Mouse (Mus musculus) adrenal gland, postnatal 10 days (tissue): ENCODE data around the gene Colgalt1. TPM values are rescaled to one million over a fixed set of nuclear protein-coding genes. Genes with fewer than 3 reads are reported as not detected.

Experiments used
- DNase-seq: peaks from one replicate; pipeline ENCODE4 v3.0.0; 2021; ENCODE audit warnings: mixed read lengths
- long read RNA-seq, 2 experiments: library from polyadenylated mRNA; stranded (forward); transcript quantifications; one replicate each; pipeline ENCODE4 v2.0.0; 2021
- total RNA-seq, 2 experiments: library from RNA; stranded (reverse); gene quantifications; 2 replicates each; pipeline ENCODE4 v1.2.3; 2021

Gene Colgalt1
- total RNA-seq: 10 to 100 TPM; 56.3 to 58.9 TPM
- long read RNA-seq, experiment 1, transcript Colgalt1-201 (12 exons, 3,207 nt): major isoform, 44 of 94 reads
- long read RNA-seq, experiment 1, partial matches to known transcripts: 31 of 94 reads
- long read RNA-seq, experiment 1, other reads (novel, unspliced or antisense): 19 of 94 reads
- long read RNA-seq, experiment 2, transcript Colgalt1-201 (12 exons, 3,207 nt): major isoform, 49 of 78 reads
- long read RNA-seq, experiment 2, partial matches to known transcripts: 7 of 78 reads
- long read RNA-seq, experiment 2, other reads (novel, unspliced or antisense): 22 of 78 reads

DNA sequence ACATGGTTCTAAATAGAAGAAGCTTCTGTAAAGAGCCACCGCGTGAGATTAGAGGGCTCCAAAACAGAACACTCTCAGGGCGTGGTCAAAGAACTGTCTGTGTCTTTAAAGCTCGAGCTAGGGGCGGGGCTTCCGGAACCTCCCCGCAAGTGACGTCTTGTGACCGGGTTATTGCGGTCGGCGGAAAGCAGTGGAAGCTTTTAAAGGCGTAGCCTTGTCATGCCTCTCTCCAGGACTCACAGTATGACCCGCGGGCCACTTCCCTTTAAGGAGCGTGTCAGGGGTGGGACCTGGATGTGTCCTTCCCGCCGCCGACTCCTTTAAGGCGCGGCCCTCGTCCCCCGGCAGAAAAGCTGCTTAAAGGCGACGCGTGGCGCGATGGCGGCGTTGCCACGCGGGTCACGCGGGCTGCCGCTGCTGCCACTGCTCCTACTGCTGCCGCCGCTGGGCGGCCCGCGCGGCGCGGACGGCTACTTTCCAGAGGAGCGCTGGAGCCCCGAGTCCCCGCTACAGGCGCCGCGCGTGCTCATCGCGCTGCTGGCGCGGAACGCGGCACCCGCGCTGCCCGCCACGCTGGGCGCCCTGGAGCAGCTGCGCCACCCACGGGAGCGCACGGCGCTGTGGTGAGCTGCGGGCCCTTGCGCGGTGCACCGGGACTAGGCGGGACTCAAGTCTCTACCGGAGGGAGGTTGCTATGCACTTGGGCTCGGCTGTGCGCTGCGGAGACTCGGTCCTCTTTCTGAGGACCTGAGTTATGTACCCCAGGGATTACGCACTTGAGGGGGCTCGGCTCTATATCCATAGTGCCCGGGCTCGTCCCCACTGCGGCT is at the start of gene Colgalt1:
Gene Colgalt1 (plus strand): TSS at position 177 of the 830 bp plus-strand sequence.
- DNase-seq: peak; percentile 95

DNA sequence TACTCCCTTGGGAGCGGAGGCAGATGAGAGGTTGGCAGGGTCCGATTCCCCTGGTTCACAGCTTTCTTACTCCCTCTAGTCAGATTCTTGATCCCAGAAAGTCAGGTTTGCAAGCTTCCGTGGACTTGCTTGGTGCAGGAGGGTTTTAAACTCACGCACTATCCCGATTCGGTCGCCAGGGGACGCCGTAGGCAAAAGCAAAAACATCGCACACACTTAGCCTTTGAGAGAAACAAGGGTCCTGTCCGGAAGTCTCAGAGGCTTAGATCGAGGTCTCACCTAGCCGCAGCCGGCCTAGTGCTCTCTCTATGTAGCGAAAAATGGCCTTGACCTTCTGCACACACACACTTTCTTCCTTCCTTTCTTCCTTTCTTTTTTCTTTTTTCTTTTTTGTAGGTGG is 49.4 kb upstream of the Colgalt1 start:
- DNase-seq: peak; percentile 75

DNA sequence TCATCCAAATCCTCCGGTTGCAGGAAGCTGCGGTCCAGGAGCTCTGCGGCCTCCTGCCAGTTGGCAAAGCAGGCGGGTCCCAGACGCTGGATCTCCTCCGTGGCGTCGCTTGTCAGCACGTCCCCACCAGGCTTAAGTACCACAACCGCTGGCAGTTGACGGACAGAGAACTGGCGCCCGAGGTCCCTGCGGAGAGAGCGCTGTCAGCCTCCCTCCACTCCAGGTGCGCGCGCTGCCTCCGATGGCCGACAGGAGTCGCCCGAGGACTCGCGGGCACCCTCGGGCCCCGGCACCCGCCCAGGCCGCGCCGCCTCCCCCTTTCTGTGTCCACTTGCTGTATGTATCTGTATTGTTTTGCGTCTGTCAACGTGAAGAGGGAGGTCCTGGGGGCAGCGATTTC is 48.0 kb upstream of the Colgalt1 start:
- peak; percentile 94 for DNase-seq

DNA sequence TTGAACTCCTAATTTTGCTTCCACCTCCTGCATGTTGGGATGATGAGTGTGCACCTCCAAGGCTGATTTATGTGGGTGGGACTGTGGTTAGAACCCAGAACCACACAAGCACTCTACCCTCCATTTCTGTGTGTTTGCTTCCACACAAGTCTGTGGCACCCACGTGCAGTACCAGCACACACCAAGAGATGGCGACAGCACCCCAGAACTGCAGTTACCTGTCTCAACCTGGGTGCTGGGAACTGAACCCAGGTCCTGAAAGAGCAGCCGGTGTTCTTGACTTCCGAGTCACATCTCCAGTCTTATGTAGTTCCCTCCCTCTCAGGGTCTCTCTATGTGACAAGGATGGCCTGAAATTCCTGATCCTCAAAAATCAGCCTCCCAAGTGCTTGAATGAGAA is 46.8 kb upstream of the Colgalt1 start:
- DNase-seq: no peak

DNA sequence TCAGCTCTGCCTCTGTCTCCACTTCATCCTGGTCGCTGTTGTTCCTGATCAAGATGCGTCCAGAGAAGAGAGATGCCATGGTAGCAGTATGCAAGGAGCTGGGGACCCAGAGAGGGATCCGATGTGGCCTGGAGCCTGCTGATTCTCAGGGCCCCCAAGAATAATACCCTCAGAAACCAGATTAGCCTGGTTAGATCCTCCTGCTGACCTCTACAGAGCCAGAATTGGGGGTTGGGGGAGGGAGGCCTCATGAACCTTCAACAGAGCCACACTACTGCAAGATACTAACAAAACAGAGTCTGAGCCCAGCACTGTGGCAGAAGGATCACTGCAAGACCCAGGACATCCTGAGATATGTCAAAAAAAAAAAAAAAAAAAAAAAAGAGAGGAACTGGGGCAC is 44.3 kb upstream of the Colgalt1 start, which contains the start of gene Nxnl1:
Gene Nxnl1 (minus strand): TSS at position 101 of the 400 bp plus-strand sequence.
- DNase-seq: no peak

DNA sequence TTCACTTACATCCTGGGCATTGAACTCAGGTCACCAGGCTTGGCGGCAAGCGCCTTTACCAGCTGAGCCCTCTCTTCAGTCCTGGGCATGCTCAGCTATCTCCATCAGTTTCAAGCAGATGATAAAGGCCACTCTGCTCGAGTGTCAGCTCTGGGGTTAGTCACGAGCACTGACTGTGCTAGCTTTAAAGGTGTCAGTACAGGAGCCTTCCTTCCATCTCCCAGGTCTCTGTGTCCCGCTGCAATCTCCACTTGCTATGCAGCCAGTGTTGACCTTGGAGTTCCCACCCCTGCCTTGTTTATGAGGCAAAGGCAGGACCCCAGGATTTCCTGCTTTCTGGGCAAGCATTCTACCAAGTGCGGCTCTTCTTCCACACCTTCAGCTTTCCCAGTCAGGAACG is 43.2 kb upstream of the Colgalt1 start:
- DNase-seq: no peak

DNA sequence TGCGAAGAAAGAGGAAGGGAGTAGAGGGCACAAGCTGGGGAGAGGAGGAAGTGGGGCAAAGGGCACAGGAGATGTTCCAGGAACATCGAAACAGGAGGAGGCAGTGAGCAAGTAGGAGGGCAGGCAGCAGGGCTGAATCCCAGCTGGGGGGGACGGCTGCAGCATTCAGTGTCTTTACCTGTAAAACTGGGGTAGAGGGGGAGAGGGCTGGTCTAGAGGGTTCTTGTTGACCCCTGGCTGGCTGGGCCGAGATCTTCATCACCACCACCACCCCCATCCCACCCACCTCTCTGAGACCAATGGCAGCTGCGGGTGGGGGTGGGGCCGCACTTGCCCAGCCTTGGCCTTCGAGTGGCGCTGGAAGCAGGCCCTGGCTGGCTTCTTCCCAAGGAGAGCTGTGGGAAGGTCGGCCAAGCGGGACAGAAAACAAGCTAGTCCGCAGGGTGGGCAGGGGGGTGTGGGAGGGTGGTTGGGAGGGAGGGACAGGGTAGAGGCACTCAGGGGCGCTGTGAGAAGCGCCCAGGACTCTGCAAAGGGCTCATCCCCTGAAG is 42.3 kb upstream of the Colgalt1 start, which contains the start of gene Slc27a1:
Gene Slc27a1 (plus strand): TSS at position 496 of the 551 bp plus-strand sequence.
- DNase-seq: peak; percentile 93

DNA sequence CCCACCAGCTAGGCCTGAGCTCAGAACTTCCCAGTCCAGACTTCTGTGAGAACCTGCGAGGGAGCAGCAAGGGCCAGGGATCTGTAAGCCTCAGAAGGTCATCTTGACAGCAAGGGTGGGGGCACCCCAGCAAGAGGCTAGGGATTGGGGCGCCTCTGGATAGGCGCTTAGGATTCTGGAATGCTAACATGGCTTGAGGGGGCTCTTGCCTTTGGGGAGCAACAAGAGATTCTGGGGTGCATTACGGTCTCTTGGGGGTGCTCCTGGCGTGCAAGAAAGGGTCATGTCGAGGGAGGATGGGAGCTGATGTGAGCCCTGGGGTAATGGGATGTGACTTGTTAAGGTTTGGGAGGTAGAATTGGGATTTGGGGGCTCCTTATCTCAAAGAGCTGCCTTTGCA is 41.9 kb upstream of the Colgalt1 start:
- DNase-seq: no peak

DNA sequence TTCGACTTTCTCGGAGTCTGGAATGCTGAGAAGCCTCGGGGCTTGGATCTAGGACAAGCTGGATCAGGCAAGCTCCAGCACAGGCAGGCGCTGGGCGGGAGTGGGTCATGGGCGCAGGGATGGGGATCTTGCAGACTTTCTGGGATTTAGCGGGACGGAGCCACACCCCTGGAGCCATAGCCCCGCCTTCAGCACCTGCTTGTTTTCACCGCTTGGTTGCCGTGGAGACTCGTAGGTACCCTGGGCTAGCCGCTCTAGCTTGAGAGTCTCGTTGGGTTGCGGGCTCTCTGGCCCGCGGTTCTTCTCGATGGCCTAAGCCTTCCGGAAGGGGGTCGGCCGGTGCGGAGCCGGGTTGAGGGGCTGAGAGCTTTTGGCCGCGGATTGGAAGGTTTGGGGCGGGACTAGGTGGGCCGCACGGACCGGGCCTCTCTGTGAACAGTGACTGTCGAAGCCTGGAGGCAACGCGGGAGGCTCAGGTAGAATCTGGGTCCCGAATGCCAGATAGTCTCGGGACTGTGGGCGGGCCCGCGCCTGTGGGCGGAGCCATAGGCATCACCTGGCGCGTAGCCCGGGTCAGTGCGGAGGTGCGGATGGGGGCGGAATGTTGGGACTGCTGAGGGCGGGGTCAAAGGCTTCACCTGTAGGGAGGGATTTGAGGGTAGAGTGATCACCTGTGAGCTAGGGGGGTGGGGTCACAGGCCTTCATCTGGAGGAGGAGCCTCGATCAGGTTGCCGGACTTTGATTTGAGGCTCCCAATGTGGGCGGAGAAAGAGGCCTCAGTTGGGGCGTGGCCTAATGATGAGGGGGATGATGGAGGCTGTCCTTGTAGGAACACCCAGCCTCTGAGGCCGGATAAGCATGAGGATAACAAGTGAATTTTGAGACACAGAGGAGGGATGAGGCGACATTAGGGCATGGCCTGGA is 41.2 kb upstream of the Colgalt1 start:
- peak; percentile 88 for DNase-seq

DNA sequence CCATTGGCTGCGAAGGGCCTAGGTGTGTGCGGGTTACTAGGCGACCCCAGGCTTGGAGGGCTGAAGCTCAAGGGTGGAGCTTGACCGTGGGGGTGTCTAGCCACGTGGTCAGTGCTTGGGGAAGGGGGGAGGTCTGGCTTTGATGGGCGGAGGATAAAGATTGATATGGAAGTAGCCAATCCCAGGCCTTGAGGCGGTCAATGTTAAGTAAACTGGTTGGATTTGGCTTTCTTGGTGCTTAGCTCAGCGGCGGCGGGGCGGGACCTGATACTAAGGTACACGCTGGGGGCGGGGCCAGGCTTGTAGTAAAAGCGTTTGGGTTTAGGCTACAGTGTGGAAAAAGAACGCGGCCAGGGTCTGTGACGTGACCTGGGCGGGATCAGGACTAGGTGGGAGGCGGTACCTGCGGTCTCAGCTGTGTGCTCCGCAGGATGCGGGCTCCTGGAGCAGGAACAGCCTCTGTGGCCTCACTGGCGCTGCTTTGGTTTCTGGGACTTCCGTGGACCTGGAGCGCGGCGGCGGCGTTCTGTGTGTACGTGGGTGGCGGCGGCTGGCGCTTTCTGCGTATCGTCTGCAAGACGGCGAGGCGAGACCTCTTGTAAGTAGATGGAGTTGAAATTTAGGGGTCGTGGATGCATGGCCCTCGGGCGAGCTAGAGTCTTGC is 40.4 kb upstream of the Colgalt1 start:
- DNase-seq: peak; percentile 94

DNA sequence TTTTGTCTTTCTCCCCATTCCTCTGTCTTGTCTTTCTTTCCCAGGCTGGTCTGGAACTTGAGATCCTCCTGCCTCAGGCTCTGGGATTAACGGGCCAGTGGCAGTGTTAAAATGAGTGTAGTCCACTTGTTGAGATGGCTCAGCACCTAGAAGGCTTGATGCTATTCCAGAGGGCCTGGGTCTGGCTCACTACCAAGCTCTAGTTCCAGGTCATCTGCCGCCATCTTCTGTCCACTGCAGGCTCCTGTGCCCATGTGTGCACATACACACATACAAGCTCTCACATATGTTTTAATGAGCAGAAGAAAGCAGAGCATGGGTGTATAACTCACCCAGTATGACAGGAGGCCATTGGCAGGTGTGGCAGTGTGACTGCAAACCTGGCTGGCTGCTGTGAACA is 38.7 kb upstream of the Colgalt1 start:
- DNase-seq: no peak

DNA sequence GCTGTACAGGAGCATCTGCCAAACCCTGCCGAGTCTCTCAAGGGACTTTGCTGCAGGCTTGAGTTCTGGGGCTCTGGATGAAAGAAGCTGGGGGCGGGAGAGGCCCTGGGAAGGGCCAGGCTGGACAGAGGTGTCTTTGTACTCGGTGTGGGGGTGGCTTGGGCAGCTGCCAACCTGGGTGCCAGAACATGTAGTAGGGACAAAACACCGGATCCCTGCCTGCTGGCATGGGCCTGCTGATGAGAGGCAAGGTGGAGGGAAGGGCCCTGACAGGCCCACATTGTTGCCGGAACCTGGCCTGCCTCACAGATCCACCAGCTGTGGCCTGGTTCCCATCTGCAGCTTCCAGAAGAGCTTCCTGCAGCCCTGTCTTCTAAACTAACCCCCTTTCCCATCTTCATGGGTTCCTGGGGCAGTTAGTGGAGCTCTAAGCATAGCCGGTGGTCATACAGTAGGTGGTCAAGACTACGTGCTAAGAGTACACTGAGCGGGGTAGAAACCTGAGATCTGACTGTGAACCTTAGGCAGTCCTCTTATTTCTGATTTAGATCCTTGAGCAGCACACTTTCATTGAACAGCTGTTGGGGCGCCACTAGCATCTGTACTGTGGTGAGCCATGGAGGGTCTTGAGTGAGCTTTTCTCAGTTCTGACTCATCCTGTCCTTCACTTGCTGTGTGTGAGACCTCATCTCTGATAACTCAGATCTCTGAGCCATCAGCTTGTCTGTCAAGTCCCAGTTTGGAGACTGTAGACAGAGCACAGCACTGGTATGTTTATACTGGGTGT is 37.8 kb upstream of the Colgalt1 start:
- DNase-seq: peak; percentile 84

DNA sequence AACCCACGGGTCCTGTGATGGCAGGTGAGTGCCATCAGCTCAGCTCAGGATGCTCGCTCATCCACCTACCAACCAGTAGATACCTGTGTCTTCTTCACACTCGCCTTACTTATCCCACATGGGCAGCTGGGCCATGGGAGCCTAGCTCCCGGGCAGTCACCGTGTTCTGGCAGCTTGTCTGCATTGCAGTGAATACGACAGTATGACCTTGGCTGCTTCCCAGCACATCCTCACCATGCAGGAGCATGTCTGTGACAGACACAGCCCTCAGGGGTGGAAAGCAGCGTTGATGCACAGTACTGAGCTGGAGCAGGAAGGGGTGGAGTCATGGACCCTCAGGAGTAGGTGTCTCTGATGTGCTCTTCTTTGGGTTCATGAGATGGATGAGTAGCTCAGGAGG is 36.4 kb upstream of the Colgalt1 start:
- peak; percentile 73 for DNase-seq

DNA sequence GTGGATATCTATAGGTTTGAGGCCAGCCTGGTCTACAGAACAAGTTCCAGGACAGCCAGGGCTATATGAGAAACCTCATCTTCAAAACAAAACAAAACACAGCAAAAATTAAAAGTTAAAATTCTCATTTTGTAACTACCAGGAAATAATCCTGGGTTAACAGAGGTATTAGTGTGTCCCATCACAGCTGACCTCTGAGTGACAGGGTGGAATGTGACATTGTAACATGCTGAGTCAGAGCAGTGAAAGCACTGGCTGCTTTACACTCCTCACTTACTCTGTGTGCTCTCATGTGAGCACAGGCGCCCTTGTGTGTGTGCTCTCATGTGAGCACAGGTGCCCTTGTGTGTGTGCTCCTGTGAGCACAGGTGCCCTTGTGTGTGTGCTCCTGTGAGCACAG is 35.8 kb upstream of the Colgalt1 start:
- DNase-seq: no peak

DNA sequence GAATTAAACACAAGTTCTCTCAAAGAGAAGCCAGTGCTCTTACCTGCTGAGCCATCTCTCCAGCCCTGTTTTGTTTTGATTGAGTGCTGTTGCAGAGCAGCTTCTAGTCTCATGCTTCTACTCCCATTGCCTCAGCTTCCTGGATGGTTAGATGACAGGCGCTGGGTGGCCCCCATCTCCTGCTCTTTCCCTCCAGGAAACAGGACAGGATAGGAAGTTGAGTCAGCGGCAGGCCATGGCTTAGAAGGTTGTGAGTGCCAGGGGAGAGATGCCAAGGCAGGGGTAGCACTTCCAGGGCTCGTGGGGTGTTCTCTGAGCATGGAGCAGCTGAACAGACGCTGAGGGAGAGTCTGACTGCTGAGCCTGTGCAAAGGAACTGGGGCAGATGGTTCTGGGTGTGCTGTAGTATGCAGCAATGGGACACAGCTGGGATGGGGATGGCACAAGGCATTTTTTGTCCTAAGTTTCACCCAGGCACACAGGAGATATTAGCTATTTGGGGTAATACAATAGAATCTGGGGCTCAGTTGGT is 32.9 kb upstream of the Colgalt1 start:
- no peak for DNase-seq

DNA sequence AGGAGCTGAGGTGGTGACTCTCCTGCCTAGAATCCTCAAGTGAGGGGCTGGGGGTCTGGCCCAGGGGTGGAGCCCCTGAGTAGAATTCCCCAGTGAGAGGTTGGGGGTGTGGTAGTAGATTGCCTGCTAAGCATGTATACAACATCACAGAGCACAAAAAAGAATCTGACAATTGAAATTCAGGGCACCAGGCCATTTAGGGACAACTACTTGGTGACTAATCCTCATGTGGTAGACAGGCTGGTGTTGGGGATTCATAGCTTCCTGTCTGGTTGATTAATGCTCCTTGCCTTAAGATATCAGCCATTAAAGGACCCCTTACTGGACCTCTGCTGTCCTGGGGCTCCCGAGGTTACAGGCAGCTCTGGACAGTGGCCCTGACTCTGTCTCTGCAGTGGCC is 31.8 kb upstream of the Colgalt1 start:
- no peak for DNase-seq

DNA sequence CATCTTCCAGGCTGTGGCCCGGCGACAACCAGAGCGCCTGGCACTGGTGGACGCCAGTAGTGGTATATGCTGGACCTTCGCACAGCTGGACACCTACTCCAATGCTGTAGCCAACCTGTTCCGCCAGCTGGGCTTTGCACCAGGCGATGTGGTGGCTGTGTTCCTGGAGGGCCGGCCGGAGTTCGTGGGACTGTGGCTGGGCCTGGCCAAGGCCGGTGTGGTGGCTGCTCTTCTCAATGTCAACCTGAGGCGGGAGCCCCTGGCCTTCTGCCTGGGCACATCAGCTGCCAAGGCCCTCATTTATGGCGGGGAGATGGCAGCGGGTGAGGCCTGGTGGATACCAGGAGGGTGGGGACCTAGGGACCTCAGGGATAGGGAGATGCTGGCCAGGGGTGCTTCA is 31.3 kb upstream of the Colgalt1 start:
- peak; percentile 83 for DNase-seq

DNA sequence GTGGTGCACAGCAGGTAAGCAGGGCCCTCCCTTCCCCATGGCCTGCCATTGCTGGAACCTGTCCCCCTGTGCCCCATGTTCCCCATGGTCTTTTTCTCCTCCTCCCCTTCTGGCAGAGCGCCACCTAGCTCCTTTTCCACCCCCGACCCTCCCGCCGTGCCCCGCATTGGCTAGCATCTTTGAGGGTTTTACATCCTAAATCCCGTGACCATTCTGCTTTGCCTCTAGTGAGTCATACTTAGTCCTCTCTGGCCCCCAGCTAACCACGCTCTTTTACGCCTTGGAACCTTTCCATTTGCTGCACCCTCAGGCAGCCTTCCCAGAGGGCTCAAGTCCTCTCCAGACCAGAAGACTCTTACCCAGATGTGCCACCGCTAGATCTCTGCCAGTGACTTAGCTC is 30.6 kb upstream of the Colgalt1 start:
- no peak for DNase-seq

DNA sequence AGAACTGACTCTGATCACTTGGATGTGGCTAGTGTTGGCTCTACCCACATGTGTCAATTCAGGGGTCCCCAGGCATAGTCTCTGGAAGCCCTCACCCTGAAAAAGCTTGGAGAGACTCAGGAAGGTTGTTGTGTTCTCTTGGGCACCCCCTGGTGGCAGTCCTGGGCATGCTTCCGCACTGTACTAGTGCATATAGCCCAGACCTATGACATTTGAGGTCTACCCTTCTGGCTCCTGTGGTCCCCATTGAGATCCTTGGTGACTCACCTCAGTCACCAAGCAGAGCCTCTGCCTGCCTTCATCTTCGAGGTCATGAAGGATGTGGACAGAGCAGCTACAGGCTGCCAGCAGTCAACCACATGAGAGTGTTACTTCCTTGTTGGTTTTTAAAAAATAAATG is 23.9 kb upstream of the Colgalt1 start:
- DNase-seq: peak; percentile 68

DNA sequence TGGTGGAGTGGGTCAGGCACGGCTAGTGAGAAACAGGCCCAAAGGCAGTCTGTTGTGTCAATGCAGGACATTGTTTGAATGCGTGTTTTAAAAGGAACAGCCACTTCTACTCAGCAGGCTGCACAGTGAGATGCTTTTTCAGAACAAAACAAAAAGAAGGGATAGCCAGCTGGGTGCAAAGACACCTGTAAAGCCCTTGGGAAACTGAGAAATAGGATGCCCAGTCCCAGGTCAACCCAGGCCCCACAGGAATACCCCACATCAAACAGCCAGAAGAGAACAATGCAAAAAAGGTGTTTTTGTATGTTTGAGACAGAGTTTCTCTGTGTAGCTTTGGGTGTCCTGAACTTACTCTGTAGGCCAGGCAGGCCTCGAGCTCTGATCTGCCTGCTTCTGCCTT is 22.0 kb upstream of the Colgalt1 start:
- no peak for DNase-seq
